Mouse (Mus musculus): ENCODE measurements around the gene Vwa7. TPM values are rescaled to one million over a fixed set of nuclear protein-coding genes. Genes with fewer than 3 reads are reported as not detected.
"Not testable (repeated sequence)": the region's sequence is repeated elsewhere in the genome, so short reads cannot be mapped to it uniquely, and the experiment has no call there.

Vwa7 gene
- polyA plus RNA-seq, 1 experiment from 2014 or later: 0.20 TPM

GRCm38 (mm10) chr17:35024691-35025488, 8.5 kb downstream of the Vwa7 start:
- 77% methylated on average over 7 of the region's 10 CpGs for WGBS

GRCm38 (mm10) chr17:35026206-35026605, 9.8 kb downstream of the Vwa7 start:
- peaks cover 39% of the 10 kb centered on the region for H3K4me1 ChIP-seq (replicated peaks)
- WGBS: 72% methylated on average over 5 of the region's 5 CpGs
- no peaks in the 10 kb centered on the region for H3K36me3 ChIP-seq
- no peaks in the 10 kb centered on the region for H3K9me3 ChIP-seq
- no peak overlapping the region; the same call in 1 of the 2 replicates for H3K9ac ChIP-seq (replicated peaks)
- H3K27ac ChIP-seq: 0 out of 2 replicates have a peak overlapping the region, but pooled peaks have one; percentile 73
- no peak for ATAC-seq
- H3K27me3 ChIP-seq: no peaks in the 10 kb centered on the region
- H3K4me3 ChIP-seq (replicated peaks): no peak overlapping the region
- H3K4me2 ChIP-seq (replicated peaks): no peak overlapping the region

More at GRCm38 (mm10) chr17:35024691-35025488, 8.5 kb downstream of the Vwa7 start:
- H3K4me1 ChIP-seq (replicated peaks): peaks cover 39% of the 10 kb centered on the region
- no peak overlapping the region for H3K9ac ChIP-seq (replicated peaks)
- ATAC-seq: no peak
- no peaks in the 10 kb centered on the region for H3K36me3 ChIP-seq
- H3K4me2 ChIP-seq (replicated peaks): no peak overlapping the region
- no peaks in the 10 kb centered on the region for H3K27me3 ChIP-seq
- H3K4me3 ChIP-seq (replicated peaks): no peak overlapping the region
- H3K9me3 ChIP-seq: no peaks in the 10 kb centered on the region
- H3K27ac ChIP-seq: no peak overlapping the region

- H3K36me3 ChIP-seq: no peaks in the 10 kb centered on the region
- H3K4me1 ChIP-seq (replicated peaks): peaks cover 32% of the 10 kb centered on the region
- no peaks in the 10 kb centered on the region for H3K27me3 ChIP-seq
- peak; percentile 75 for ATAC-seq
- peak within 1 kb of the TSS; percentile 73 for H3K27ac ChIP-seq
- no peaks in the 10 kb centered on the region for H3K9me3 ChIP-seq
- peak within 1 kb of the TSS; percentile 12; the same call in 1 of the 2 replicates for H3K9ac ChIP-seq (replicated peaks)
- WGBS: 24% methylated on average over 13 of the region's 13 CpGs
- peak within 1 kb of the TSS; percentile 11; the same call in 1 of the 2 replicates for H3K4me2 ChIP-seq (replicated peaks)
- H3K4me3 ChIP-seq (replicated peaks): no peak within 1 kb of the TSS
Measured at GRCm38 (mm10) chr17:35027277-35028068, 11.1 kb downstream of the Vwa7 start, which contains the start of gene Sapcd1. Gene Sapcd1 (minus strand): TSS chr17:35028016.

- ATAC-seq: no peak
- Histone ChIP-seq H3K9ac (replicated peaks) (no peak overlapping the region), H3K4me3 (replicated peaks) (no peak overlapping the region), H3K4me2 (replicated peaks) (no peak overlapping the region), H3K36me3 (no peaks in the 10 kb centered on the region), H3K9me3 (no peaks in the 10 kb centered on the region), H3K27me3 (no peaks in the 10 kb centered on the region), H3K27ac (no peak overlapping the region), H3K4me1 (replicated peaks) (peaks cover 32% of the 10 kb centered on the region)
- 73% methylated on average over 2 of the region's 2 CpGs for WGBS
Measured at GRCm38 (mm10) chr17:35028315-35028714, 11.9 kb downstream of the Vwa7 start.

GRCm38 (mm10) chr17:35029691-35030532, 13.5 kb downstream of the Vwa7 start:
- no peaks in the 10 kb centered on the region for H3K36me3 ChIP-seq
- H3K27me3 ChIP-seq: no peaks in the 10 kb centered on the region
- WGBS: 29% methylated on average over 19 of the region's 19 CpGs
- H3K4me2 ChIP-seq (replicated peaks): peak overlapping the region; percentile 39
- H3K9me3 ChIP-seq: no peaks in the 10 kb centered on the region
- no peak for ATAC-seq
- H3K4me3 ChIP-seq (replicated peaks): no peak overlapping the region
- no peak overlapping the region for H3K27ac ChIP-seq
- H3K4me1 ChIP-seq (replicated peaks): peaks cover 32% of the 10 kb centered on the region
- H3K9ac ChIP-seq (replicated peaks): peak overlapping the region; percentile 42; the same call in 1 of the 2 replicates

- H3K9me3 ChIP-seq: no peaks in the 10 kb centered on the region
- no peaks in the 10 kb centered on the region for H3K27me3 ChIP-seq
- H3K9ac ChIP-seq (replicated peaks): no peak overlapping the region
- no peak overlapping the region for H3K4me3 ChIP-seq (replicated peaks)
- 89% methylated on average over 11 of the region's 11 CpGs for WGBS
- ATAC-seq: no peak
- no peak overlapping the region for H3K27ac ChIP-seq
- peaks cover 26% of the 10 kb centered on the region for H3K4me1 ChIP-seq (replicated peaks)
- H3K4me2 ChIP-seq (replicated peaks): no peak overlapping the region
- no peaks in the 10 kb centered on the region for H3K36me3 ChIP-seq
Measured at GRCm38 (mm10) chr17:35031272-35031671, 14.9 kb downstream of the Vwa7 start.

GRCm38 (mm10) chr17:35031880-35032279, 15.5 kb downstream of the Vwa7 start:
- peaks cover 24% of the 10 kb centered on the region for H3K4me1 ChIP-seq (replicated peaks)
- no peak overlapping the region for H3K4me2 ChIP-seq (replicated peaks)
- no peak overlapping the region for H3K27ac ChIP-seq
- H3K4me3 ChIP-seq (replicated peaks): no peak overlapping the region
- H3K27me3 ChIP-seq: no peaks in the 10 kb centered on the region
- no peak overlapping the region for H3K9ac ChIP-seq (replicated peaks)
- no peaks in the 10 kb centered on the region for H3K36me3 ChIP-seq
- H3K9me3 ChIP-seq: no peaks in the 10 kb centered on the region
- no peak for ATAC-seq
- 92% methylated on average over 7 of the region's 7 CpGs for WGBS

- no peak overlapping the region for H3K4me2 ChIP-seq (replicated peaks)
- no peak overlapping the region for H3K9ac ChIP-seq (replicated peaks)
- no peaks in the 10 kb centered on the region for H3K36me3 ChIP-seq
- no peak overlapping the region for H3K27ac ChIP-seq
- WGBS: 74% methylated on average over 8 of the region's 8 CpGs
- no peak overlapping the region for H3K4me3 ChIP-seq (replicated peaks)
- H3K9me3 ChIP-seq: no peaks in the 10 kb centered on the region
- no peaks in the 10 kb centered on the region for H3K27me3 ChIP-seq
- no peak for ATAC-seq
- H3K4me1 ChIP-seq (replicated peaks): peaks cover 21% of the 10 kb centered on the region
Measured at GRCm38 (mm10) chr17:35032323-35032870, 16.0 kb downstream of the Vwa7 start.

GRCm38 (mm10) chr17:35033703-35034102, 17.3 kb downstream of the Vwa7 start:
- peaks cover 10% of the 10 kb centered on the region for H3K4me1 ChIP-seq (replicated peaks)
- not testable (repeated sequence) for H3K9me3 ChIP-seq; H3K9ac ChIP-seq (replicated peaks); H3K27me3 ChIP-seq; ATAC-seq; H3K4me3 ChIP-seq (replicated peaks); H3K4me2 ChIP-seq (replicated peaks); H3K36me3 ChIP-seq; H3K27ac ChIP-seq
- 75% methylated on average over 1 of the region's 1 CpGs for WGBS

- no peak overlapping the region for H3K9ac ChIP-seq (replicated peaks)
- peaks cover 6% of the 10 kb centered on the region for H3K4me1 ChIP-seq (replicated peaks)
- no peaks in the 10 kb centered on the region for H3K36me3 ChIP-seq
- WGBS: 82% methylated on average over 6 of the region's 6 CpGs
- H3K4me3 ChIP-seq (replicated peaks): no peak overlapping the region
- no peak for ATAC-seq
- no peaks in the 10 kb centered on the region for H3K27me3 ChIP-seq
- H3K27ac ChIP-seq: no peak overlapping the region
- no peak overlapping the region for H3K4me2 ChIP-seq (replicated peaks)
- no peaks in the 10 kb centered on the region for H3K9me3 ChIP-seq
Measured at GRCm38 (mm10) chr17:35034896-35035295, 18.5 kb downstream of the Vwa7 start.

GRCm38 (mm10) chr17:35039121-35039873, 22.9 kb downstream of the Vwa7 start:
- H3K9ac ChIP-seq (replicated peaks): no peak overlapping the region
- no peaks in the 10 kb centered on the region for H3K36me3 ChIP-seq
- no peak overlapping the region for H3K27ac ChIP-seq
- no peak for ATAC-seq
- H3K4me1 ChIP-seq (replicated peaks): no peaks in the 10 kb centered on the region
- no peak overlapping the region for H3K4me2 ChIP-seq (replicated peaks)
- no peak overlapping the region for H3K4me3 ChIP-seq (replicated peaks)
- 88% methylated on average over 11 of the region's 11 CpGs for WGBS
- no peaks in the 10 kb centered on the region for H3K9me3 ChIP-seq
- no peaks in the 10 kb centered on the region for H3K27me3 ChIP-seq

Measured in midbrain, embryonic 13.5 days (tissue).